Mouse (Mus musculus): ENCODE results near the gene Cdc37l1.
"Not testable (repeated sequence)": the region's sequence is repeated elsewhere in the genome, so short reads cannot be mapped to it uniquely, and the experiment has no call there.

Cdc37l1 gene

GRCm38 (mm10) chr19:28990194-28990589, at the start of gene Cdc37l1:
TSS of gene Cdc37l1 (plus strand) at chr19:28990352.
- peak; percentile 96 for DNase-seq (ENCODE audit: low spot score in 2 of 2)

DNA sequence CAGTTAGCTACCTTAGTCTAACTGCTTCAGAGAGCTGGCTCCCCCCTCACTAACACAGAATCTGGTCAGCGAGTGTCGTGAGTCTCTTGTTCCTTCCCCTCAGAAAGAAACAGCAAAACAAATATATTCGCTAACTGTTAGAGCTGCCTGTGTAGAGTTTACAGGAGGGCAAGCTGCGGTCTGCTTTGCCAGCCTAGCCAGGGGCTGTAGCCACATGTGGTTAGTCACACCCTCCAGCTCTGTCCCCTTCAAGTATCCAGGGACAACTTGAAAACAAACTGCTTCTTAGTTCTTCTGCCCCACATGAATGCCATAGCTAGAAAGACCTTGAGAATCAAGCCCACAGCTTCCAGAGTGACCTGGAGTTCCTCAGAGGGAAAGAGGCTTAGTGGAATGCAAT, 48.9 kb upstream of the Cdc37l1 start:
- DNase-seq (ENCODE audit: low spot score in 2 of 2), result peak; percentile 28 to 60

DNA sequence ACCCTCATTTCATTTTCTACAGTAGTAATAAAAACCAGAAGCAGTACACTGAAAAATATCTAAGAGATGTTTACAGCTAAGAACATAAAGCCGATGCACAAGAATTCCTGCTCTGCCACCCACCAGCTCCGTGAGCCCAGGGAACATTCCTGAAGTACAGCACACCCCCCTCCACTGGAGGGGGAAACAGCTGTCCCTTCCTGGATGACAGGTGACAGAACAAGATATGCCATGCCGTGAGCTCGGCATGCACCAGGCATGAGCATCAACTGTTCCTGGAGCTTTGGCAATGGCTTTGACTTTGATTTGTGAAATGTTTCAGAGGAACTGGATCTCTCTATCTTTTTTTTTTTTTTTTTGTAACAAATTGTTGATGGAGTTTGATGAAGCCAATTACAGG, 43.4 kb upstream of the Cdc37l1 start:
- no peak for DNase-seq (ENCODE audit: low spot score in 2 of 2)

GRCm38 (mm10) chr19:28947311-28947710, 42.8 kb upstream of the Cdc37l1 start:
- no peak for DNase-seq (ENCODE audit: low spot score in 2 of 2)

GRCm38 (mm10) chr19:28951251-28951650, 38.9 kb upstream of the Cdc37l1 start:
- no peak for DNase-seq (ENCODE audit: low spot score in 2 of 2)

DNA sequence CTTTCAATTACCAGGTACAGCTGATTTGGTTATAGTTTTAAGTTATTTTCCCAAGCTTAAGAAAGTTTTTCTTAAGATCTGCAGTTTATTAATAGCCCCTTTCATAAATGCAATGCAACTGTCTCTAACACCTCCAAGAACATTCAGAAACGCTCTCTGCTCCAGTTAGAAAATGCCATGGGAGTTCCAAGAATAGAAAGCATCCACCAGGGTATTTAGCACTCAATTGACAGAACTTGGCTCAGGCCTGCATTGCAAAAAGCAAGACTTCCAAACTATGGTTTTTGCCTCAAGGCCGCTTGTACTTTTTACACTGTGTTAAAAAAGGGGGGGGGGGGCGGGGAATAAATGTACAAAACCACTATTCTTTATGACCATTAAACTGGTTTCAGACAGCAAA, 27.0 kb upstream of the Cdc37l1 start:
- no peak for DNase-seq (ENCODE audit: low spot score in 2 of 2)

DNA sequence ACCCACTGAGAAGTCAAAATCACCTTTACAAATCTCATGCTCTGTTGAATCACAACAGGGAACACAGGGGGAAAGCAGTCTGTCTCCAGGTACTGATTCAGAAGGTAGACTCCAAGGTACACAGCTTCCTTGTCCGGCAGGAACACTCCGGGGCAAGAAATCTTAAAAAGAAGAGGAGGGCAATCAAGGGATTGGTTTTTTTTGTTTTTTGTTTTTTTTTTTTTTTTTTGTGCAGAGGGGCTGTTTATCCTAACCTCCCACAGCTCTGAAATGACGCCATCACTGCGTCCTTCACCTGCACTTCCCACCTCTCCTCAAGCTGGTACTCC, 26.7 kb upstream of the Cdc37l1 start:
- DNase-seq (ENCODE audit: low spot score in 2 of 2), result no peak

DNA sequence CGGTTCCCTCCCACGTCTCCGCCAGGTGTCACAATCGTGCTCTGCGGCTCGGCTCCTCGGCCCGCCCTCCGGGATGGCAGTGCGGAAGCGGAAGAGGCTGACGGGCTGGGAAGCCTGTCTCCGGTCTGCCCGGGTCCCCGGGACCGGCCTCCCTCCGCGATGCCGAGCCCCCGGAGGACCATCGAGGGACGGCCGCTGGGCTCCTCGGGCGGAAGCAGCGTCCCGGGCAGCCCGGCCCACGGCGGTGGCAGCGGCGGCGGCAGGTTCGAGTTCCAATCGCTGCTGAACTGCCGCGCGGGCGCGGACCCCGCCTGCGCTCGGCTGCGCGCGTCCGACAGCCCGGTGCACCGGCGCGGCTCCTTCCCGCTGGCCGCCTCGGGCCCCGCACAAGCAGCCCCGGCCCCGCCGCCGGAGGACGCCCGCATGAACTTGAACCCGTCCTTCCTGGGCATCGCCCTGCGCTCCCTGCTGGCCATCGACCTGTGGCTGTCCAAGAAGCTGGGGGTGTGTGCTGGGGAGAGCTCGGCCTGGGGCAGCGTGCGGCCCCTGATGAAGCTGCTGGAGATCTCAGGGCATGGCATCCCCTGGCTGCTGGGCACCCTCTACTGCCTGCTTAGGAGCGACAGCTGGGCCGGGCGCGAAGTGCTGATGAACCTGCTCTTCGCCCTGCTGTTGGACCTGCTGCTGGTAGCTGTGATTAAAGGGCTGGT, 26.2 kb upstream of the Cdc37l1 start, which contains the start of gene Plpp6:
Gene Plpp6 (plus strand): TSS at position 112 of the 710 bp plus-strand sequence.
- peak; percentile 43 to 59 for DNase-seq (ENCODE audit: low spot score in 2 of 2)

GRCm38 (mm10) chr19:28964552-28964903, 25.6 kb upstream of the Cdc37l1 start:
- no peak for DNase-seq (ENCODE audit: low spot score in 2 of 2)

GRCm38 (mm10) chr19:28967652-28968051, 22.5 kb upstream of the Cdc37l1 start, which contains the start of gene 4430402I18Rik:
TSS of gene 4430402I18Rik (minus strand) at chr19:28967800.
- no peak for DNase-seq (ENCODE audit: low spot score in 2 of 2)

DNA sequence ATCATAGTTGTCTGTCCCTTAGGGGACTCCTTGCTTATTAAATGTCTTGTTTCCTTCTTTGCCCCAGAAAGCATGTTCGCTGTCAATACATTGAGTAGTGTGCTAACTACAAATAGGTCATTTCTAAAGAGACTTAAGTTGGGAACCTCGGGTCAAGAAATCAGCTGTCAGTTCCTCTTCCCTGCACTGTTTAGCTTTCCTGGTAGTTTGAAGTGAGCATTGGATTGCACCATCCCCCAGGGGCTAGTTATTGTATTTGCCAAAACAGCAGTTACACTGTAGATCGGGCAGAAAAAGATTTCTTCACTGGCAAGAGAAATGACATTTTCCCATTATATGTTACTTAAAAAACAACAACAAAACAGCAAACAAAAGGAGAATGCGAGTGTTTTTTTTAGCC, 22.0 kb upstream of the Cdc37l1 start:
- no peak for DNase-seq (ENCODE audit: low spot score in 2 of 2)

DNA sequence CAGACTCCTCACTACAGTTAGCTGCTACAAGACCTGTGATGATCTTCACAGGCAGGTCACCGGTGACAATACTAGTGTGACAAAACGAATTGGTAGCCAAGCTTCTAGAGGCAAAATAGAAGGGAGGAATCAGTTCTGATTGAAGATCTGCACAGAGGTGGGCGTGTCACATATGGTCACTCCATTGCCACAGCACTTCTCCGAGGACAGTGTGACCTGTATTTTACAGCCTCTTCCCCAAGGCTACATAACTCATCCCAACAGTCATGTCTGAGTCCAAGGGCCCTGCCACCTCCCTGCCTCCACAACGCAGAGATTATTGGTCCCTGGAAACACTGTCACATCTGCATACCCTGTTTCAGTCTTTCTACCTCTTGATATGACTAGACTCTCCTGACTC, 20.9 kb upstream of the Cdc37l1 start:
- DNase-seq (ENCODE audit: low spot score in 2 of 2), result no peak

- DNase-seq (ENCODE audit: low spot score in 2 of 2), result no peak
Measured at GRCm38 (mm10) chr19:28970251-28970650, 19.9 kb upstream of the Cdc37l1 start.

GRCm38 (mm10) chr19:28974862-28975611, 15.1 kb upstream of the Cdc37l1 start:
- peak; percentile 47 to 71 for DNase-seq (ENCODE audit: low spot score in 2 of 2)

GRCm38 (mm10) chr19:28982617-28983016, 7.5 kb upstream of the Cdc37l1 start:
- DNase-seq (ENCODE audit: low spot score in 2 of 2), result no peak

- DNase-seq (ENCODE audit: low spot score in 2 of 2), result no peak
Measured at GRCm38 (mm10) chr19:28989515-28989914, 637 bp upstream of the Cdc37l1 start.

DNA sequence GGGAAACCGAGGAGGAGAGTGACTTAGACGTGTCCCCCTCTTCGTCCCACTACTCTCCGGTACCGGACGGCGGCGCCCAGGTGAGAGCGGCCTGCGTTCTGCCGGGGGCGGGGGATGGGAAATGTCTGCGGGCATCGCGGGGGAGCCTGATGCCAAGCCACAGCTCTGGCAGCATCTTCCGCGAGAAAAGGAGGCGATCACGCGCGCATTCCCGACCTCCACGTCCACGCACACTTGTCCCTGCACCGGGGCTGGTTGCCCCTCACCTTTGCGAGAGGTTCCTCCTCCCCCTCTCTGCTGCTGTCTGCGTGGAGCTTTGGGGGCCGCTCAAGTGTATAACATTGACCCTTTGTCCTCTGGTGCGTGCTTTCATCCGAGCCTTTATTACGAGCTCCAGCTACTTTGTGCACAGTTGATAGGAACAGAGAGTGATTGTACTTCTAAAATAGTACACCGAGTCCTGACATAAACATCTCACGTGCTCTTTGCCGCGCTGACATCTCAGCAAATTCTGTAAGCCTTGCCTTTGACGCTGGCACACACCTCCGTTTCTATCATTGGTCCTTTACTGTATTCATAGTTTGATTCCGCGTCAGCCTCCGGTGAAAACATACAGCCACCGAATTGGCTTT, 554 bp downstream of the Cdc37l1 start:
- DNase-seq (ENCODE audit: low spot score in 2 of 2), result peak in 1 of 2 experiments; percentile 17

- no peak for DNase-seq (ENCODE audit: low spot score in 2 of 2)
Measured at GRCm38 (mm10) chr19:28991391-28991790, 1.2 kb downstream of the Cdc37l1 start.

GRCm38 (mm10) chr19:28994870-28995269, 4.7 kb downstream of the Cdc37l1 start:
- no peak for DNase-seq (ENCODE audit: low spot score in 2 of 2)

- DNase-seq (ENCODE audit: low spot score in 2 of 2), result no peak
Measured at GRCm38 (mm10) chr19:28995366-28995765, 5.2 kb downstream of the Cdc37l1 start.

DNA sequence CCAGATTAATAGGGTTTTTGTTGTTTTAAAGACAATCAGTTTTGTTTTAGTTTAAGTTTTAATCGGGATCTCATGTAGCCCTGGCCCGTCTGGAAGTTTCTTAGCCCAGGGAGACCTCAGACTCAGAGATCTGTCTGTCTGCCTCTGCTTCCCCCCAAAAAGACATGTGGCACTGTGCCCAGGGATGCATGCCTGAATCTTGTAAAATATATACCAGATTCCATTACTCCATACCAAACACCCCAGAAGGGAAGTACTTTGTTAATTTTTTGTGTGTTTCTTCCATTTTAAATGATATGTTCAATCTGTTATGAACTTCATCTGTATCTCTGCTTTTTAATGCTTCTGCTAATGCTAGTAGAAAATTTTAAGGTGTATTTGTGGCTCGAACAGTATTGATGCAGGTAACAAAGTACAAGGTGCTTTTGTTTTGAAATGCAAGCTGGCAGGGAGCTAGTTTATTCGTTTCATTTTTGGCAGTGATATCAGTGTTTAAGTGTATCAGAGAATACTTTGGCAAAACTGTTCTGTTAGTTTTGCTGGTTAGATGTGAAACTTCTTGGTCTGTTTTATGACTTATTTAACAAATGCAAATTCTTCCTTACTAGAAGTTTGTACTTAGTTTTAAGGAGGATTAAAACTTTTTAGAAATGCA, 8.0 kb downstream of the Cdc37l1 start:
- DNase-seq (ENCODE audit: low spot score in 2 of 2), result no peak

DNA sequence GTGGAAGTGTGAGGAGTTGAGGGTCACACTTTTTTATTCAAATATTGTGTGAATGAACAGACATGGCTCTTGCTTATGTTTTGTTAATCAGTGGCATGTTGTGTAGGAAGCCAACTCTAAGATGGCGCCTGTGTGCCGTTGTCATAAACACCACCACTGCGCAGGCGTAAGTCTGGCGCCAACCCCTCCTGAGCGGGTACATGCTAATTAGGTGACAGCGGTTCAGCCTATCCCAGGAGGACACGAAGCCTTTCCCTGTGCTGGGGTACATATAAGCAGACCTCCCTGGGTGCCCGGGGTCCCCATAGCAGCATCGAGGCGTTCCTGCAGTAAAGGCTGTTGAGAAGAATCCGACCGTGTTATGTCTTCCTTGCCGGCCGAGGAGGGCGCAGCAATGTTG, 10.2 kb downstream of the Cdc37l1 start:
- not testable (repeated sequence) for DNase-seq (ENCODE audit: low spot score in 2 of 2)

All from natural killer cell, adult 2 months (primary cell).